Mouse (Mus musculus) erythroblast, embryonic 14.5 days (primary cell): Measurements from ENCODE around the gene Jmjd6.

Experiments used
- GATA1 ChIP-seq: IDR thresholded peaks from 2 replicates; pipeline ENCODE4 v1.6.1; 2012; ENCODE audit warnings: low read length, inconsistent platforms, mixed read lengths
- TAL1 ChIP-seq: IDR thresholded peaks from 3 replicates; pipeline ENCODE4 v1.6.1; 2012; ENCODE audit warnings: low read length, inconsistent platforms, mixed read lengths

- no peak for TF ChIP-seq TAL1
- no peak for TF ChIP-seq GATA1
Observed at GRCm38 (mm10) chr11:116827534-116828165, 15.6 kb downstream of the Jmjd6 start, which contains the start of gene Mxra7.
